Mouse (Mus musculus) MEL (cell line): ENCODE results near the gene Mob3b.

Source experiments
- CTCF ChIP-seq, 3 experiments: IDR thresholded peaks in 2 of 3; conservative IDR thresholded peaks in 1 of 3; 2 replicates each; pipeline ENCODE4 v1.5.1; 2011 to 2012; ENCODE audit warnings: low read length in 3 of 3, low read depth in 2 of 3, mild to moderate bottlenecking in 2 of 3, improper control_type of control experiment in 1 of 3, inconsistent platforms in 1 of 3, mixed read lengths in 1 of 3, moderate library complexity in 1 of 3; ENCODE audit not compliant: control insufficient read depth in 1 of 3, insufficient read depth in 1 of 3, poor library complexity in 1 of 3, severe bottlenecking in 1 of 3
- EP300 ChIP-seq, 2 experiments: IDR thresholded peaks; 2 replicates each; pipeline ENCODE4 v1.6.1; 2011; ENCODE audit warnings: improper control_type of control experiment in 2 of 2, low read length in 2 of 2, low read depth in 1 of 2, mild to moderate bottlenecking in 1 of 2
- ETS1 ChIP-seq: IDR thresholded peaks from 2 replicates; pipeline ENCODE4 v1.6.1; 2012; ENCODE audit warnings: low read depth, mild to moderate bottlenecking, inconsistent platforms, low read length, improper control_type of control experiment, moderate library complexity
- POLR2A ChIP-seq, 2 experiments: IDR thresholded peaks; 2 replicates each; pipeline ENCODE4 v1.6.1; 2011 to 2012; ENCODE audit warnings: low read length in 2 of 2, mild to moderate bottlenecking in 2 of 2, control low read depth in 1 of 2, improper control_type of control experiment in 1 of 2, low read depth in 1 of 2, moderate library complexity in 1 of 2; ENCODE audit not compliant: control insufficient read depth in 1 of 2, insufficient read depth in 1 of 2, poor library complexity in 1 of 2
- RAD21 ChIP-seq: IDR thresholded peaks from 2 replicates; pipeline ENCODE4 v1.6.1; 2011; ENCODE audit warnings: mild to moderate bottlenecking, low read depth, low read length, improper control_type of control experiment
- UBTF ChIP-seq: IDR thresholded peaks from 2 replicates; pipeline ENCODE4 v1.6.1; 2012; ENCODE audit warnings: low read depth, mild to moderate bottlenecking, inconsistent platforms, low read length, improper control_type of control experiment, moderate library complexity, borderline replicate concordance; ENCODE audit not compliant: insufficient read depth
- USF2 ChIP-seq, 2 experiments: IDR thresholded peaks; 2 replicates each; pipeline ENCODE4 v1.6.1; 2011 to 2012; ENCODE audit warnings: improper control_type of control experiment in 2 of 2, low read length in 2 of 2, borderline replicate concordance in 1 of 2, inconsistent platforms in 1 of 2, low read depth in 1 of 2, mild to moderate bottlenecking in 1 of 2; ENCODE audit not compliant: insufficient read depth in 1 of 2
- ZNF384 ChIP-seq: IDR thresholded peaks from 2 replicates; pipeline ENCODE4 v1.6.1; 2012; ENCODE audit warnings: low read depth, mild to moderate bottlenecking, inconsistent platforms, low read length, improper control_type of control experiment

- no peak for TF ChIP-seq POLR2A (IDR thresholded peaks at IDR 0.05; ENCODE audit: control insufficient read depth in 1 of 2, insufficient read depth in 1 of 2, low read depth in 1 of 2, low read length in 2 of 2, poor library complexity in 1 of 2)
- TF ChIP-seq ETS1: no peak
- no peak for TF ChIP-seq ZNF384
- no peak for TF ChIP-seq UBTF
- no peak for TF ChIP-seq EP300 (IDR thresholded peaks at IDR 0.05; ENCODE audit: low read depth in 1 of 2, low read length in 2 of 2)
- TF ChIP-seq RAD21: no peak
- no peak for TF ChIP-seq USF2 (IDR thresholded peaks at IDR 0.05; ENCODE audit: borderline replicate concordance in 1 of 2, insufficient read depth in 1 of 2, low read depth in 1 of 2, low read length in 2 of 2)
- no peak for TF ChIP-seq CTCF (IDR thresholded peaks at IDR 0.05 in 2 of 3, conservative IDR thresholded peaks at IDR 0.05 in 1 of 3; ENCODE audit: control insufficient read depth in 1 of 3, insufficient read depth in 1 of 3, low read depth in 2 of 3, low read length in 3 of 3, poor library complexity in 1 of 3, severe bottlenecking in 1 of 3)
Measured at GRCm38 (mm10) chr4:34907026-34907425, 250.3 kb downstream of the Mob3b start.
